7 mouse cellular contexts compared by ENCODE assay signal in genomic region chr10:115778624-115779023, GRCm38 (mm10). TPM values are rescaled to one million over a fixed set of nuclear protein-coding genes. Genes with fewer than 3 reads are reported as not detected.
A peak's percentile ranks its signal among the peaks of the same experiment; 100 is the strongest.
DNase-seq lines count a peak whose midpoint lies in the region; ATAC-seq and TF ChIP-seq lines count a peak whose summit lies in the region.

No protein-coding gene starts in this region.

- no peak overlapping the region for H3K4me3 ChIP-seq in kidney, embryonic 15.5 days (replicated peaks)
- H3K4me3 ChIP-seq in ES-Bruce4 (ENCODE audit: low read depth, low read length) = no peak overlapping the region
- H3K4me3 ChIP-seq in kidney, postnatal 0 days (replicated peaks; ENCODE audit: low read depth, low read length) = no peak overlapping the region

- no peak for ATAC-seq in kidney, embryonic 15.5 days (replicated peaks; ENCODE audit: low FRiP score)
- no peak for ATAC-seq in kidney, postnatal 0 days (replicated peaks; ENCODE audit: low FRiP score, low read depth)

- H3K9ac ChIP-seq in kidney, embryonic 15.5 days = no peak overlapping the region
- H3K9ac ChIP-seq in ES-Bruce4 (ENCODE audit: low read depth, poor library complexity, severe bottlenecking) = no peak overlapping the region
- no peak overlapping the region for H3K9ac ChIP-seq in kidney, postnatal 0 days (ENCODE audit: low read depth, low read length)

- TF ChIP-seq EP300 in ES-Bruce4 (IDR thresholded peaks at IDR 0.05; ENCODE audit: insufficient read depth, low read depth, low read length) = no peak

- DNase-seq in kidney, adult 11 months = peak; percentile 13
- DNase-seq in ZHBTc4 (ENCODE audit: low read depth, low spot score) = peak; percentile 36
- DNase-seq in kidney, postnatal 0 days (ENCODE audit: low spot score) = peak; percentile 12
- peak; percentile 62 for DNase-seq in retina, embryonic 14.5 days (ENCODE audit: low spot score)
- DNase-seq in gastrocnemius, postnatal 36 days = no peak

- H3K4me2 ChIP-seq in kidney, embryonic 15.5 days = no peak overlapping the region
- H3K4me2 ChIP-seq in kidney, postnatal 0 days (ENCODE audit: low read length) = no peak overlapping the region

- no peaks in the 10 kb centered on the region for H3K36me3 ChIP-seq in kidney, embryonic 15.5 days
- H3K36me3 ChIP-seq in ES-Bruce4 (ENCODE audit: control insufficient read depth, insufficient read depth, low read length, poor library complexity, severe bottlenecking) = no peaks in the 10 kb centered on the region
- H3K36me3 ChIP-seq in kidney, postnatal 0 days (ENCODE audit: insufficient read depth, low read length) = no peaks in the 10 kb centered on the region

- TF ChIP-seq CTCF in ES-Bruce4 (IDR thresholded peaks at IDR 0.05; ENCODE audit: low read depth, low read length) = peak; percentile 79
- peak; percentile 64 for TF ChIP-seq CTCF in kidney, postnatal 0 days (IDR thresholded peaks at IDR 0.05; ENCODE audit: low read depth)

- TF ChIP-seq POLR2A in ES-Bruce4 (IDR thresholded peaks at IDR 0.05; ENCODE audit: insufficient read depth, low read length) = no peak

- peaks cover 7% of the 10 kb centered on the region; the same call in 1 of the 2 replicates for H3K4me1 ChIP-seq in kidney, embryonic 15.5 days
- no peaks in the 10 kb centered on the region for H3K4me1 ChIP-seq in ES-Bruce4 (ENCODE audit: control insufficient read depth, insufficient read depth, low read length)
- no peaks in the 10 kb centered on the region for H3K4me1 ChIP-seq in kidney, postnatal 0 days (replicated peaks; ENCODE audit: insufficient read depth, low read length)

- H3K27me3 ChIP-seq in kidney, embryonic 15.5 days = no peaks in the 10 kb centered on the region
- no peaks in the 10 kb centered on the region for H3K27me3 ChIP-seq in ES-Bruce4 (ENCODE audit: control insufficient read depth, insufficient read depth, low read length, poor library complexity, severe bottlenecking)
- no peaks in the 10 kb centered on the region for H3K27me3 ChIP-seq in kidney, postnatal 0 days (ENCODE audit: insufficient read depth, low read length)

- H3K9me3 ChIP-seq in kidney, embryonic 15.5 days (replicated peaks) = no peaks in the 10 kb centered on the region
- no peaks in the 10 kb centered on the region for H3K9me3 ChIP-seq in ES-Bruce4 (replicated peaks; ENCODE audit: control insufficient read depth, insufficient read depth, low read length, poor library complexity, severe bottlenecking)
- H3K9me3 ChIP-seq in kidney, postnatal 0 days (replicated peaks; ENCODE audit: low read length) = no peaks in the 10 kb centered on the region

- WGBS in kidney, embryonic 15.5 days = 52% methylated on average over 5 of the region's 5 CpGs
- 50% methylated on average over 5 of the region's 5 CpGs for WGBS in kidney, postnatal 0 days

- intact Hi-C loops in gastrocnemius, postnatal 36 days (cut with DNase I) = no loop called here

- H3K27ac ChIP-seq in kidney, embryonic 15.5 days = no peak overlapping the region
- H3K27ac ChIP-seq in ES-Bruce4 (ENCODE audit: insufficient read depth, low read length) = no peak overlapping the region
- H3K27ac ChIP-seq in kidney, postnatal 0 days = no peak overlapping the region

RNA-seq across cellular contexts. Expression of gene Tspan8, which starts 38.0 kb away (rescaled TPM):
- 27.7 and 32.8 TPM in 2 replicates for polyA plus RNA-seq in kidney, embryonic 15.5 days (2015; fragmentation: Nextera tagmentation; extraction: Ambion mirVana)
- polyA plus RNA-seq in ES-Bruce4 (2011; ENCODE audit: insufficient read depth, insufficient read length, low read depth, missing spikeins) = 0.58 TPM in 1 of 2 replicates, not detected in the other
- 93.9 and 106 TPM in 2 replicates for polyA plus RNA-seq in kidney, postnatal 0 days (2015; fragmentation: Nextera tagmentation; extraction: Ambion mirVana)
- 10 to 100 TPM; 77.7 to 88.5 TPM for total RNA-seq in gastrocnemius, postnatal 36 days (2021)

Comparison
In these comparisons a context has a peak if more than half of its experiments do, and no peak if none do; other contexts are left out.
1. DNase-seq: peak in kidney, adult 11 months (single experiment), ZHBTc4 (single experiment), kidney, postnatal 0 days (single experiment) and retina, embryonic 14.5 days (single experiment); none in gastrocnemius, postnatal 36 days (0 of 2).
2. RNA of gene Tspan8, which starts 38.0 kb away (polyA plus RNA-seq): 93.9 to 106 TPM in kidney, postnatal 0 days and 27.7 to 32.8 TPM in kidney, embryonic 15.5 days; 0.58 TPM in ES-Bruce4; every median in the first group is over 10 times any median in the second.